Mouse (Mus musculus): ENCODE measurements around the gene Itih4. TPM values are rescaled to one million over a fixed set of nuclear protein-coding genes. Genes with fewer than 3 reads are reported as not detected.

Itih4 gene
- polyA plus RNA-seq, 1 experiment from 2014 or later, result not detected

Other genes with a start within 250 kb of the Itih4 start
- 9.5 and 10.4 TPM in 2 replicates for gene Rft1, start 232.1 kb upstream of the Itih4 start, polyA plus RNA-seq (2015; fragmentation: Nextera tagmentation; extraction: Ambion mirVana)
- gene Sfmbt1, start 171.6 kb upstream of the Itih4 start, polyA plus RNA-seq (2015; fragmentation: Nextera tagmentation; extraction: Ambion mirVana), result 17.6 and 19.1 TPM in 2 replicates
- 20.6 and 22.6 TPM in 2 replicates for gene Tmem110, start 60.9 kb upstream of the Itih4 start, polyA plus RNA-seq (2015; fragmentation: Nextera tagmentation; extraction: Ambion mirVana)
- gene Mustn1, start 7.3 kb upstream of the Itih4 start, polyA plus RNA-seq (2015; fragmentation: Nextera tagmentation; extraction: Ambion mirVana), result 0.97 and 1.00 TPM in 2 replicates
- 1.0 and 1.3 TPM in 2 replicates for gene Itih3, start 37.3 kb downstream of the Itih4 start, polyA plus RNA-seq (2015; fragmentation: Nextera tagmentation; extraction: Ambion mirVana)
- gene Itih1, start 56.8 kb downstream of the Itih4 start, polyA plus RNA-seq (2015; fragmentation: Nextera tagmentation; extraction: Ambion mirVana), result not detected in 2 replicates
- 16.9 and 19.2 TPM in 2 replicates for gene Nek4, start 64.9 kb downstream of the Itih4 start, polyA plus RNA-seq (2015; fragmentation: Nextera tagmentation; extraction: Ambion mirVana)
- 62.8 and 66.7 TPM in 2 replicates for gene Glt8d1, start 114.9 kb downstream of the Itih4 start, polyA plus RNA-seq (2015; fragmentation: Nextera tagmentation; extraction: Ambion mirVana)
- gene Spcs1, start 115.2 kb downstream of the Itih4 start, polyA plus RNA-seq (2015; fragmentation: Nextera tagmentation; extraction: Ambion mirVana), result 322 and 337 TPM in 2 replicates
- gene Pbrm1, start 132.7 kb downstream of the Itih4 start, polyA plus RNA-seq (2015; fragmentation: Nextera tagmentation; extraction: Ambion mirVana), result 146 and 151 TPM in 2 replicates
- 52.8 and 52.9 TPM in 2 replicates for gene Gnl3, start 132.7 kb downstream of the Itih4 start, polyA plus RNA-seq (2015; fragmentation: Nextera tagmentation; extraction: Ambion mirVana)
- 83.1 and 83.2 TPM in 2 replicates for gene Smim4, start 242.5 kb downstream of the Itih4 start, polyA plus RNA-seq (2015; fragmentation: Nextera tagmentation; extraction: Ambion mirVana)
- 273 and 282 TPM in 2 replicates for gene Nt5dc2, start 244.6 kb downstream of the Itih4 start, polyA plus RNA-seq (2015; fragmentation: Nextera tagmentation; extraction: Ambion mirVana)

All from hindbrain, embryonic 13.5 days (tissue).